Mouse (Mus musculus) bone marrow macrophage, adult 2 months (primary cell): Measurements from ENCODE around the gene Gm44805.

Experiments used
- CTCF ChIP-seq: IDR thresholded peaks from 2 replicates; pipeline ENCODE4 v1.5.1; 2012; ENCODE audit warnings: low read depth, mild to moderate bottlenecking, low read length, moderate library complexity
- POLR2A ChIP-seq: IDR thresholded peaks from 2 replicates; pipeline ENCODE4 v1.6.1; 2012; ENCODE audit warnings: mild to moderate bottlenecking, low read depth, low read length, borderline replicate concordance

- TF ChIP-seq CTCF (no peak), POLR2A (no peak)
Observed at GRCm38 (mm10) chr7:19664455-19664954, 16.7 kb downstream of the Gm44805 start.
